ENCODE assay signal across 9 mouse cellular contexts in the genomic region with DNA sequence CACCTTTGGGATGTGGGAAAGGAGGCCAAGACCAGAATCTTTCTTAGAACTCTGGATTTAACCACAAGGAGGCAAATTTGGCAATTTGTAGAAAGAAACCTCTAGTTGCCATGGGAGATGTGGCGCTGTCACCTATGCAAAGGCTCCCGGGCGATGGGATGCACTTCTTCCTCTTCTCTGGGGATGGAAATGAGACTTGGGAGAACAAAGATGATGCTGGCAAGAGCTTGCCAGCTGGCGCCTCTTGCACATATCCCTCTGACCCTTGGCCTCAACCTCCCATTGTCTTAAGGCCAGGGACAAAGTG. TPM values are rescaled to one million over a fixed set of nuclear protein-coding genes. Genes with fewer than 3 reads are reported as not detected.
DNase-seq lines count a peak whose midpoint lies in the region; ATAC-seq lines count a peak whose summit lies in the region.
"Had no signal": no experiment of that assay in that cellular context is flagged by ENCODE, and none has a peak within 500 bp of the region (broad histone marks: within the 10 kb centered on the region; RNA-seq: fewer than 3 reads in every experiment).

No protein-coding gene starts in this region.

- 0 out of 2 replicates have a peak, but pooled peaks cover 4% of the 10 kb centered on the region for H3K4me1 ChIP-seq in heart, embryonic 13.5 days
- peaks cover 20% of the 10 kb centered on the region; the same call in 1 of the 2 replicates for H3K4me1 ChIP-seq in hindbrain, embryonic 14.5 days (replicated peaks; ENCODE audit: control insufficient read depth, insufficient read depth, low read length)
- H3K4me1 ChIP-seq in midbrain, embryonic 14.5 days (ENCODE audit: control insufficient read depth, insufficient read depth, low read length), result peaks cover 6% of the 10 kb centered on the region; the same call in 1 of the 2 replicates

- H3K36me3 ChIP-seq in heart, embryonic 13.5 days, result no peaks in the 10 kb centered on the region
- no peaks in the 10 kb centered on the region for H3K36me3 ChIP-seq in hindbrain, embryonic 14.5 days (replicated peaks; ENCODE audit: control insufficient read depth, insufficient read depth)
- no peaks in the 10 kb centered on the region for H3K36me3 ChIP-seq in midbrain, embryonic 14.5 days (ENCODE audit: control insufficient read depth, insufficient read depth, low read length)

- H3K27me3 ChIP-seq in heart, embryonic 13.5 days (replicated peaks), result peaks cover 54% of the 10 kb centered on the region
- H3K27me3 ChIP-seq in hindbrain, embryonic 14.5 days (ENCODE audit: control insufficient read depth, insufficient read depth, low read length), result peaks cover 8% of the 10 kb centered on the region; the same call in 1 of the 2 replicates
- 0 out of 2 replicates have a peak, but pooled peaks cover 5% of the 10 kb centered on the region for H3K27me3 ChIP-seq in midbrain, embryonic 14.5 days (ENCODE audit: control insufficient read depth, insufficient read depth, low read length)

- no peak overlapping the region for H3K27ac ChIP-seq in heart, embryonic 13.5 days (replicated peaks)
- peak overlapping the region; percentile 73 for H3K27ac ChIP-seq in hindbrain, embryonic 14.5 days
- peak overlapping the region; percentile 49 for H3K27ac ChIP-seq in midbrain, embryonic 14.5 days (replicated peaks; ENCODE audit: low read depth, low read length)

- 18% methylated on average over 4 of the region's 4 CpGs for WGBS in heart, embryonic 13.5 days
- 4% methylated on average over 4 of the region's 4 CpGs for WGBS in hindbrain, embryonic 14.5 days
- WGBS in midbrain, embryonic 14.5 days, result 4% methylated on average over 4 of the region's 4 CpGs

- H3K9me3 ChIP-seq in heart, embryonic 13.5 days, result peaks cover 5% of the 10 kb centered on the region; the same call in 1 of the 2 replicates
- H3K9me3 ChIP-seq in hindbrain, embryonic 14.5 days (ENCODE audit: control insufficient read depth, low read length), result no peaks in the 10 kb centered on the region
- no peaks in the 10 kb centered on the region for H3K9me3 ChIP-seq in midbrain, embryonic 14.5 days (ENCODE audit: control insufficient read depth, low read length)

- peak overlapping the region; percentile 68 for H3K4me3 ChIP-seq in heart, embryonic 13.5 days
- H3K4me3 ChIP-seq in hindbrain, embryonic 14.5 days (replicated peaks; ENCODE audit: low read length), result peak overlapping the region; percentile 77
- H3K4me3 ChIP-seq in midbrain, embryonic 14.5 days (replicated peaks; ENCODE audit: low read depth, low read length), result peak overlapping the region; percentile 63

- DNase-seq in heart, adult 11 months, result no peak
- DNase-seq in brain, adult 2 months (ENCODE audit: low read depth, low spot score), result peak; percentile 41
- DNase-seq in hindbrain, embryonic 14.5 days (ENCODE audit: low spot score), result no peak
- DNase-seq in midbrain, embryonic 14.5 days, result peak; percentile 60
- DNase-seq in adrenal gland, adult 2 months, result no peak
- DNase-seq in urinary bladder, postnatal 10 days (ENCODE audit: low spot score), result no peak
- DNase-seq in thymus, postnatal 4 days, result no peak
- DNase-seq: thymus, postnatal 14 days had no signal

- no peak for ATAC-seq in heart, embryonic 13.5 days (ENCODE audit: extremely low read depth, insufficient number of reproducible peaks, low FRiP score, low TSS enrichment)
- ATAC-seq in hindbrain, embryonic 14.5 days (ENCODE audit: low FRiP score), result no peak
- ATAC-seq in midbrain, embryonic 14.5 days (ENCODE audit: low FRiP score, low TSS enrichment), result no peak

- peak overlapping the region; percentile 79 for H3K9ac ChIP-seq in heart, embryonic 13.5 days
- H3K9ac ChIP-seq in hindbrain, embryonic 14.5 days, result peak overlapping the region; percentile 84
- H3K9ac ChIP-seq in midbrain, embryonic 14.5 days (replicated peaks; ENCODE audit: low read length), result peak overlapping the region; percentile 78

- H3K4me2 ChIP-seq in heart, embryonic 13.5 days, result peak overlapping the region; percentile 93
- H3K4me2 ChIP-seq in hindbrain, embryonic 14.5 days (replicated peaks), result peak overlapping the region; percentile 62
- H3K4me2 ChIP-seq in midbrain, embryonic 14.5 days (ENCODE audit: low read length), result peak overlapping the region; percentile 60

RNA-seq across cellular contexts. Expression of gene Myo16, which starts 0.7 kb away (rescaled TPM):
- polyA plus RNA-seq in heart, embryonic 13.5 days (2015; fragmentation: Nextera tagmentation; extraction: Ambion mirVana), result 0.40 and 0.76 TPM in 2 replicates
- polyA plus RNA-seq in hindbrain, embryonic 14.5 days (2014; fragmentation: Nextera tagmentation; extraction: Ambion mirVana), result 6.7 and 7.3 TPM in 2 replicates
- polyA plus RNA-seq in midbrain, embryonic 14.5 days (2014; fragmentation: Nextera tagmentation; extraction: Ambion mirVana), result 6.1 and 7.9 TPM in 2 replicates
- total RNA-seq in adrenal gland, adult 2 months (2021), result under 1 TPM in 1 of 2 experiments, not detected in 1; 0.03 TPM
- polyA plus RNA-seq in adrenal gland, adult 2 months (2012; rRNA removed), result not detected in 2 replicates

Comparison
In these comparisons a context has a peak if more than half of its experiments do, and no peak if none do; other contexts are left out.
1. DNase-seq: peak in brain, adult 2 months (single experiment) and midbrain, embryonic 14.5 days (single experiment); none in heart, adult 11 months (single experiment), hindbrain, embryonic 14.5 days (single experiment), adrenal gland, adult 2 months (single experiment), urinary bladder, postnatal 10 days (single experiment) and thymus, postnatal 4 days (single experiment).
2. Peak in every context shown above with its lines, with median percentiles within 50 percentile points of each other: H3K4me2 ChIP-seq, H3K4me3 ChIP-seq and H3K9ac ChIP-seq.